In genomic region chr2:25859891-25860290, GRCm38 (mm10) we compare ENCODE assay signal across 22 mouse cellular contexts. TPM values are rescaled to one million over a fixed set of nuclear protein-coding genes. Genes with fewer than 3 reads are reported as not detected.
"Had no signal": no experiment of that assay in that cellular context is flagged by ENCODE, and none has a peak within 500 bp of the region (broad histone marks: within the 10 kb centered on the region; RNA-seq: fewer than 3 reads in every experiment).

No protein-coding gene starts in this region.

- H3K4me2 ChIP-seq: lung, embryonic 15.5 days; midbrain, embryonic 11.5 days; midbrain, embryonic 13.5 days; midbrain, embryonic 15.5 days; neural tube, embryonic 12.5 days; stomach, embryonic 15.5 days had no signal

- H3K27ac ChIP-seq: lung, embryonic 15.5 days; macrophage; midbrain, embryonic 13.5 days; midbrain, embryonic 15.5 days; neural tube, embryonic 12.5 days; stomach, embryonic 15.5 days; stomach, postnatal 0 days had no signal

- H3K9me3 ChIP-seq: lung, embryonic 15.5 days; midbrain, embryonic 13.5 days; midbrain, embryonic 15.5 days; neural tube, embryonic 12.5 days; stomach, embryonic 15.5 days had no signal

- H3K9ac ChIP-seq: lung, embryonic 15.5 days; midbrain, embryonic 13.5 days; midbrain, embryonic 15.5 days; neural tube, embryonic 12.5 days; stomach, embryonic 15.5 days had no signal

- ATAC-seq: lung, postnatal 0 days; midbrain, embryonic 13.5 days; midbrain, embryonic 15.5 days had no signal

- H3K36me3 ChIP-seq: lung, embryonic 15.5 days; midbrain, embryonic 13.5 days; midbrain, embryonic 15.5 days; neural tube, embryonic 12.5 days; stomach, embryonic 15.5 days had no signal

- DNase-seq: lung, adult 2 months; lung, postnatal 14 days; lung, postnatal 36 days; right cerebral cortex, postnatal 14 days; thymus, adult 2 months; thymus, postnatal 25 days; thymus, postnatal 4 days had no signal

- H3K4me3 ChIP-seq: lung, embryonic 15.5 days; megakaryocyte, embryonic 14.5 days; midbrain, embryonic 13.5 days; midbrain, embryonic 15.5 days; neural tube, embryonic 12.5 days; stomach, embryonic 15.5 days had no signal

RNA-seq across cellular contexts. Expression of gene Kcnt1, which starts 3.6 kb away (rescaled TPM):
- polyA plus RNA-seq: macrophage had no signal

RNA-seq across cellular contexts. Expression of gene Sohlh1, which starts 12.8 kb away (rescaled TPM):
- polyA plus RNA-seq: lung, adult 2 months; lung, embryonic 15.5 days; lung, postnatal 0 days; macrophage; midbrain, embryonic 11.5 days; midbrain, embryonic 13.5 days; midbrain, embryonic 15.5 days; midbrain, postnatal 0 days; neural tube, embryonic 12.5 days; neural tube, embryonic 14.5 days; spleen, adult 2 months; stomach, embryonic 15.5 days had no signal

RNA-seq across cellular contexts. Expression of gene Lcn9, which starts 36.9 kb away (rescaled TPM):
- polyA plus RNA-seq: lung, adult 2 months; lung, embryonic 15.5 days; lung, postnatal 0 days; macrophage; midbrain, embryonic 11.5 days; midbrain, embryonic 13.5 days; midbrain, embryonic 15.5 days; midbrain, postnatal 0 days; neural tube, embryonic 12.5 days; neural tube, embryonic 14.5 days; spleen, adult 2 months; stomach, embryonic 15.5 days; stomach, postnatal 0 days; testis, adult 2 months; thymus, adult 2 months; urinary bladder, adult 2 months had no signal

RNA-seq across cellular contexts. Expression of gene Glt6d1, which starts 44.2 kb away (rescaled TPM):
- polyA plus RNA-seq: lung, adult 2 months; lung, embryonic 15.5 days; lung, postnatal 0 days; macrophage; midbrain, embryonic 11.5 days; midbrain, embryonic 13.5 days; midbrain, embryonic 15.5 days; midbrain, postnatal 0 days; neural tube, embryonic 12.5 days; neural tube, embryonic 14.5 days; spleen, adult 2 months; stomach, embryonic 15.5 days; stomach, postnatal 0 days; thymus, adult 2 months; urinary bladder, adult 2 months had no signal
